Mouse (Mus musculus) adrenal gland, postnatal 25 days (tissue): ENCODE data around the gene Pbx1. TPM values are rescaled to one million over a fixed set of nuclear protein-coding genes. Genes with fewer than 3 reads are reported as not detected.
A peak's percentile ranks its signal among the peaks of the same experiment; 100 is the strongest.

Experiments
- DNase-seq: peaks from one replicate; pipeline ENCODE4 v3.0.0; 2021; ENCODE audit warnings: mixed read lengths
- total RNA-seq: library from RNA; stranded (reverse); gene quantifications from 2 replicates; pipeline ENCODE4 v1.2.3, GENCODE M21; 2021

Pbx1 gene
- total RNA-seq, 1 experiment from 2014 or later: 198 TPM

DNA sequence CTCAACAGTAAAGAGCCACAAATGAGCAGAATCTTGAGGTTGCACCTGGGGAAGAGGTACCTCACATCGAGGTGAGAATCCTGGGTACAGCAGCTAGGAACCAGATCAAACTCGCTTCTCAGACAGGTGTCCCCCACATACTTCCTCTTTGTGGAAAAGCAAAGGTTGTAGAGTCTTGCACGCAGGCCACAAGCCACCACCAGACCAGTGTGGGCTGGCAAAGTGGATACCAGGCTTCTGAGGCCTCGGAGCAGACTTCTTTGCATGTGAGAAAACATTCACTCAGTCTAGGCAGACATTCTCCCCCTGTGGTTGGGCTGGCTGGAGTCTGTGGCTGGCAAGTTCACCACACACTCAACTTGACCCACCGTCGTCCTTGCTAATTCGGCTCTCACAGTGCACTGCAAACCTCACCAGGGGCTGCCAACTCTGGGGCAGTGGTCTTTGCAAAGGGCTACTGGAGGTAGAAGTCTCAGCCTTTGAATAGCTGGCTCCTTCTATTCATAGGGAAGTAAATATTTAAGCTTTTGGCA is 206.4 kb downstream of the Pbx1 start:
- no peak for DNase-seq

DNA sequence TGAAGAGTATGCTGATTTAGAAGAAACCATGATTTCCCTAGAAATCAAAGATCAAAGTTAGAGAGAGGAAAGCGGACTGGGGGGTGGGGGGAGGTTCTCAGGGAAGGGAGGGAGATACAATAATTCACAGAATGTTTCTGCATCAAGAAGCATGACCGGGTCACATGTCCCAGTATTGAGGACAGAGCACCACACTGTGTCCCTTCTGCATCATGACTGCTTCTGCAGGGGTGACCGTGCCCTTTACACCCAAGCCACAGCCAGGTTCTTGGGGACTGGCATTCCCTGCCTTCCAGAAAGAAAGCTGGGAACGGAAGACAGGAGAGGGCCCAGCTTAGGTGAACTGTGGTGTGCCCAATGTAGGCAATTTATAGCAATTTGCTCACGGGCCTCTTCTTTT is 207.9 kb downstream of the Pbx1 start:
- DNase-seq: no peak

- DNase-seq: no peak
These were observed 209.3 kb downstream of the Pbx1 start for GRCm38 (mm10) chr1:168222794-168223193.

- DNase-seq: no peak
These were observed 211.0 kb downstream of the Pbx1 start for GRCm38 (mm10) chr1:168221071-168221521.

GRCm38 (mm10) chr1:168215896-168216747 is 215.9 kb downstream of the Pbx1 start:
- DNase-seq: peak; percentile 48

- DNase-seq: no peak
These were observed 216.6 kb downstream of the Pbx1 start for GRCm38 (mm10) chr1:168215468-168215867.

- peak; percentile 75 for DNase-seq
These were observed 218.0 kb downstream of the Pbx1 start for GRCm38 (mm10) chr1:168214040-168214443.

DNA sequence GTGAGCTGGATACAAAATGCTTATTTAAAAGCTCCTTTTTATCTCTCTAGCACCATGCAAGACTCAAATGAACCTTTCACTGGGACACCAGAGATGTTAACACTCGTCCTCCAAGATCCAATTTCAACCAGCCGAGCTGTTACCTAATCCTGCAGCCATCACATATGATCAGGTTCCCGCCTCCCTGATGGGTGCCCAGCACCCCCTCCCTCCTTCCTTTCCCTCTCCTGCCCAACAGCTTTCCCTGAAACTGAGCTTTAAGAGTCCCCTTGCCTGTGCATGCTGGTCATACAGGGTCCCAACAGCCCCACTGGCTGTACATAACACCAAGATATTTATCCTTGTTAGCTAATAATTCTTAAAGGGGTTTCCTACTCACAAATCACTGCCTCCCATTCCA is 218.5 kb downstream of the Pbx1 start:
- no peak for DNase-seq

- DNase-seq: no peak
These were observed 221.7 kb downstream of the Pbx1 start for GRCm38 (mm10) chr1:168210401-168210800.

- DNase-seq: no peak
These were observed 231.4 kb downstream of the Pbx1 start for GRCm38 (mm10) chr1:168200570-168201156.

GRCm38 (mm10) chr1:168198276-168198675 is 233.8 kb downstream of the Pbx1 start:
- DNase-seq: no peak

DNA sequence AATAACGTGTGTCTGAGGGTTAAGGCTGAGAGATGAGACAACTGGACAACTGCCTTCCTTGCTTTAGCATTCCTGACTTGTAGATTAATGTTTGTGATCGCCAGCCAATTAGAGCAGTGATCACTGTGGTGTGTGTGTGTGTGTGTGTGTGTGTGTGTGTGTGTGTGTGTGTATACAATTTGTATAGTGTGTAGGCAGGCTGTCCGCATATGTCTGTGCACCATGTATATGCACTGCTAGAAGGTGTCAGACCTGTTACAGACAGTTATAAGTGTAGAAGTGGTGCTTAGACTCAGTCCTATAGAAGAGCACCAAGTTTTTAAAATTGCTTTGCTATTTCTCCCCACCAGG is 234.2 kb downstream of the Pbx1 start:
- no peak for DNase-seq

DNA sequence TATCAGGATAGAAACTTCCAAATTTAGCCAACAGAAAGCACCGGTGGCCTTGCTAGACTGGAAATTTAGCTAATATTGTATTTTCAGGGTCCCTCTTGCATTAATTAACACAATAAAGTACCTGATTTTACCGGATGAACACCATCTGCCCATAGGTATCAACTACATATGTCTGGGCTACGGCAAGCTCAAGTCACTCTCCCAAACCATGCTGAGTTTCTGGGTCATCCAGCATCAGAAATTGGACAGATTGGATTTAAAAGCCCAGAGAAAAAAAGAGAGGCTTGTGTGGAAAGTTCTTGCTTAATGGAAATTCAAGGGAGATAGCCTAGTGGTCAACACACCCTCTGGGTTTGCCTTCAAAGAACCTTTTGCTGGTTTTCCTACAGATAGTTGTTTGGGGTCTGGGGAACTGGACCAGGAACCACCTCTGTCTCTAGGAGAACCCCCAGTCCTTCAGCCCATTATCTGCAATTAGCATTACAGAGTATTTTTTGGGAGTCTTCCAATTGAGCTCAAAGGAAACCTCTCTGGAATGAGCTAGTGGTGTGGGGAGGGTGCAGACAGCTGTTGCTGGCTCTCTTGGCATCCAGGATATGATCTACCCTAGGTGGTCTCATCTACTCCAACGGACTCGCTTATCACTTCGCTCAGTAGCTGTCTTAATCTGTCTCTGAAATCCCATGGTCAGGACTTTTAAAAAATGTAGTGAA is 234.7 kb downstream of the Pbx1 start:
- no peak for DNase-seq

- no peak for DNase-seq
These were observed 238.7 kb downstream of the Pbx1 start for GRCm38 (mm10) chr1:168193364-168193763.

- DNase-seq: no peak
These were observed 249.3 kb downstream of the Pbx1 start for GRCm38 (mm10) chr1:168182816-168183215.

DNA sequence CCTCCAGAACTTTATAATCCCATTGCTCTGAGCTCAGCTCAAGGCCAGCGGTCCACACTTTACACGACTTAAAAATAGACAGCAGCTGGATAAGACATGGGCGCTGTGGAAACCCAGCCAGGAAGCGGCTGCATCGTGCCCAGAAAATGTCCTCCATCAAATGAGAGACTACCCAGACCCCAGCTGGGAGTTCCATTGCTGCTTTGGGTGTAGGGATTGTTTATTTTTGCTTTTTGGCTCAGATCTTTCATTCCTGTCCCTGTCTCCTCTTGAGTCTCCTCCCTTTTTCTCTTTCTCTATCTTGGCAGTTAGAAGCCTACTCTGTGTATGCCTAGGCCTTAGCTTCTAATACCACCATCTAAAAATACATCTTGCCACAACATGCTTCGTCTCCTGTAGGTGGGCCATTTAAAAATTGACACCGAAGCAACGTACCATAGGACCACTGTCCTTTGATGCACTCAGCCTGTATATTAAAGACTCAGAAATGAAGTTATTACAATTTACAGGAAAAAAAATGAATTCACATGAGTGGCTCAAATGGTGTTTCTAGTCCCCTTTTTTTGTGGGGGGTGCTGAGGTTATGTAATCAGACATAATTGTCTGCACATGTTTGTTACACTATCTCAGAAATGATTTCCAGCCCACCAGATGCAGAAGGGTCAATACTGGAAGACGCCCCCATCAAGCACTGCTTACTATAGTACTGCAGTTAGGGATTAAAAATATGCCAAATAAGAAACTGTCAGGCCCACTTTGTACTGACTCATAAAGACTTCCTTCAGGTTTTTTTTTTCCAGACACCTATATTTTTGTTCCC is 251.2 kb downstream of the Pbx1 start:
- no peak for DNase-seq

GRCm38 (mm10) chr1:168179691-168180090 is 252.4 kb downstream of the Pbx1 start:
- no peak for DNase-seq

DNA sequence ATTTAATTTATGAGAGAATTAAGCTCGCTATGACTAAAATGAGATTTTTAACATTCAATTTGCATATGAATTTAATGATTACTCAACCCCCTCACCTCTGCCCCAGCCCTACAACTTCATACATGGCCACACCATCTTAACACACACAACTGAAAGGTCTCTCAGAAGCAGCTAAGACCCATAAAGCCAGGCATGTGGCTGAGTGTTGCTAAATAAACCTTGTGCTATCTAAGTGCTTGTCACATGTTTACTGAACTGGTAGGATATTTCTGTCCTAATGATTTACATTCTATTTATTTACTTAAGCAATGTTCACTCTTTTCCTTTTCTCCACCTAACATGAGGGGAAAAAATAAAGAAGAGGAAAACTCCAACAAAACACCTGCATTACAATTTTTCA is 253.5 kb downstream of the Pbx1 start:
- no peak for DNase-seq

GRCm38 (mm10) chr1:168175586-168175985 is 256.5 kb downstream of the Pbx1 start:
- no peak for DNase-seq

GRCm38 (mm10) chr1:168169791-168170190 is 262.3 kb downstream of the Pbx1 start:
- DNase-seq: no peak

DNA sequence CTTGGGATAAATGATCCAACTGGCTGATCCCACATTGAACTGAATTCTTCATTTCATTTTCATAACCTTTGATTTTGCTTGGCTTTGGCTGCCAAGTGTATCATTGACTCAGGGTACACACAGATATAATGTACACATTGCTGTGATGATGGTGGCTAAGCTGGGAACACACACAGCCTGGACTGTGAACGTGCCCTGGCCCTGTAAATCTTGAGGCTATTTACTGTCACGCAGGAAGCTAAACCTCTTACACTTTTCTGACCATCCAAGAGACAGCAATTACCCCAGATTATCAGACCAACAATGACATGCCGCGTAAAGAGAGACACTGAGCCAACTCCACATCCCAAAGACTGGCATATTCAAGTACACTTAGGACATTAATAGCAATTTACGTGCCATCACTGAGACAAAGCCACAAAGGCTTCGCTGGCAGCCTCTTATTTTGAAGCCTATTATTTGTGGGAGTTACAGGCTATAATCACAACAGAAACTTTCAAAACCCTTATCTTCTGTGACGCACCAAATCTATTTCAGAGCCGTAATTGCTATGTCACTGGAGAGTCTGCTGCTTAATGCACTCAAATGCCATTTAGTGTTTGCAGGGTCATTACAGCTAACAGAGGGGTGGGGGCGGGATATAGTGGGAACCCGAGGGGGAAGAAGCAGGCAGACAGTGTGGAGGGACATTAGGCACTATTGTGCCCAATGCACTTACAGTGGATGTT is 262.9 kb downstream of the Pbx1 start:
- DNase-seq: no peak
